Mouse (Mus musculus) mesoderm, embryonic 11.5 days (tissue): ENCODE results near the gene Galk2.

Experiments used
- DNase-seq: peaks from one replicate; pipeline ENCODE4 v3.0.0-alpha.2; 2012; ENCODE audit warnings: low read depth, low spot score

Galk2 gene

GRCm38 (mm10) chr2:125943301-125943700 is 84.4 kb downstream of the Galk2 start:
- DNase-seq = no peak

GRCm38 (mm10) chr2:125948195-125948594 is 89.3 kb downstream of the Galk2 start:
- no peak for DNase-seq

- no peak for DNase-seq
These were observed 109.9 kb downstream of the Galk2 start for GRCm38 (mm10) chr2:125968811-125969210.

- DNase-seq = peak; percentile 59
These were observed 114.3 kb downstream of the Galk2 start for GRCm38 (mm10) chr2:125973207-125973606.

GRCm38 (mm10) chr2:125975206-125975605 is 116.3 kb downstream of the Galk2 start:
- DNase-seq = no peak

GRCm38 (mm10) chr2:125975808-125976345 is 117.0 kb downstream of the Galk2 start:
- DNase-seq = no peak

GRCm38 (mm10) chr2:126002291-126002690 is 143.4 kb downstream of the Galk2 start:
- no peak for DNase-seq

- peak; percentile 13 for DNase-seq
These were observed 147.2 kb downstream of the Galk2 start for GRCm38 (mm10) chr2:126006088-126006487.

- no peak for DNase-seq
These were observed 147.8 kb downstream of the Galk2 start for GRCm38 (mm10) chr2:126006742-126007141.

GRCm38 (mm10) chr2:126014989-126015710 is 156.2 kb downstream of the Galk2 start:
- peak; percentile 30 for DNase-seq

- peak; percentile 18 for DNase-seq
These were observed 157.0 kb downstream of the Galk2 start for GRCm38 (mm10) chr2:126015763-126016473.

GRCm38 (mm10) chr2:126031186-126031900 is 172.4 kb downstream of the Galk2 start:
- no peak for DNase-seq

- no peak for DNase-seq
These were observed 174.4 kb downstream of the Galk2 start for GRCm38 (mm10) chr2:126033114-126033972.
